Mouse (Mus musculus) frontal cortex, postnatal 25 days (tissue): ENCODE data around the gene Ccdc22.

Experiments used
- DNase-seq, 2 experiments: peaks; one replicate each; pipeline ENCODE4 v3.0.0; 2022; ENCODE audit warnings: low spot score in 2 of 2

The Ccdc22 gene

GRCm38 (mm10) chrX:7604879-7605574 lies at the start of gene Ccdc22:
Ccdc22 (minus strand) TSS chrX:7605517.
- peak; percentile 58 to 64 for DNase-seq

GRCm38 (mm10) chrX:7648671-7649304 lies 43.5 kb upstream of the Ccdc22 start:
- peak; percentile 39 to 43 for DNase-seq

- peak; percentile 65 to 74 for DNase-seq
These were observed 40.0 kb upstream of the Ccdc22 start for GRCm38 (mm10) chrX:7645349-7645748.

- DNase-seq = no peak
These were observed 35.5 kb upstream of the Ccdc22 start for GRCm38 (mm10) chrX:7640785-7641184.

GRCm38 (mm10) chrX:7639536-7640325 lies 34.4 kb upstream of the Ccdc22 start:
- no peak for DNase-seq

- peak; percentile 69 to 79 for DNase-seq
These were observed 33.2 kb upstream of the Ccdc22 start, which contains the start of gene Syp for GRCm38 (mm10) chrX:7638401-7639091. Syp (plus strand) TSS chrX:7638471.

- DNase-seq = no peak
These were observed 29.8 kb upstream of the Ccdc22 start for GRCm38 (mm10) chrX:7635101-7635500.

GRCm38 (mm10) chrX:7632560-7632959 lies 27.2 kb upstream of the Ccdc22 start:
- DNase-seq = no peak

GRCm38 (mm10) chrX:7617889-7618551 lies 12.7 kb upstream of the Ccdc22 start:
- no peak for DNase-seq

GRCm38 (mm10) chrX:7610536-7611258 lies 5.4 kb upstream of the Ccdc22 start:
- DNase-seq = no peak

GRCm38 (mm10) chrX:7610035-7610434 lies 4.7 kb upstream of the Ccdc22 start:
- no peak for DNase-seq

GRCm38 (mm10) chrX:7606783-7607182 lies 1.5 kb upstream of the Ccdc22 start, which contains the start of gene Cacna1f:
Cacna1f (plus strand) TSS chrX:7607083.
- no peak for DNase-seq

- no peak for DNase-seq
These were observed 241 bp upstream of the Ccdc22 start for GRCm38 (mm10) chrX:7605575-7605941.

GRCm38 (mm10) chrX:7604004-7604403 lies 1.3 kb downstream of the Ccdc22 start:
- no peak for DNase-seq

- no peak for DNase-seq
These were observed 9.9 kb downstream of the Ccdc22 start for GRCm38 (mm10) chrX:7595371-7595770.

- DNase-seq = no peak
These were observed 19.0 kb downstream of the Ccdc22 start for GRCm38 (mm10) chrX:7586356-7586755.

GRCm38 (mm10) chrX:7583881-7584280 lies 21.4 kb downstream of the Ccdc22 start:
- no peak for DNase-seq

GRCm38 (mm10) chrX:7581151-7581550 lies 24.2 kb downstream of the Ccdc22 start:
- no peak for DNase-seq

GRCm38 (mm10) chrX:7574885-7575231 lies 30.5 kb downstream of the Ccdc22 start:
- DNase-seq = no peak

- DNase-seq = peak; percentile 94
These were observed 31.0 kb downstream of the Ccdc22 start, which contains the start of gene Ppp1r3f for GRCm38 (mm10) chrX:7574087-7574884. Ppp1r3f (minus strand) TSS chrX:7574283.
